Mouse (Mus musculus): ENCODE data around the gene Serinc5. TPM values are rescaled to one million over a fixed set of nuclear protein-coding genes. Genes with fewer than 3 reads are reported as not detected.

Gene Serinc5
- polyA plus RNA-seq, 1 experiment, result 64.5 TPM

- Histone ChIP-seq H3K4me3 (ENCODE audit: insufficient read depth, low read length) (no peak overlapping the region), H3K4me1 (ENCODE audit: control insufficient read depth, insufficient read depth, low read length) (no peaks in the 10 kb centered on the region), H3K27ac (ENCODE audit: insufficient read depth, low read length) (no peak overlapping the region)
- TF ChIP-seq CTCF (IDR thresholded peaks at IDR 0.05; ENCODE audit: extremely low read depth, insufficient read depth, low read length) (no peak), POLR2A (IDR thresholded peaks at IDR 0.05; ENCODE audit: extremely low read depth, insufficient read depth, low read length) (no peak)
These were observed 118.9 kb downstream of the Serinc5 start for GRCm38 (mm10) chr13:92729811-92730210.

- H3K27ac ChIP-seq (ENCODE audit: insufficient read depth, low read length), result no peak overlapping the region
- H3K4me3 ChIP-seq (ENCODE audit: insufficient read depth, low read length), result no peak overlapping the region
- TF ChIP-seq POLR2A (IDR thresholded peaks at IDR 0.05; ENCODE audit: extremely low read depth, insufficient read depth, low read length) (no peak), CTCF (IDR thresholded peaks at IDR 0.05; ENCODE audit: extremely low read depth, insufficient read depth, low read length) (no peak)
- H3K4me1 ChIP-seq (ENCODE audit: control insufficient read depth, insufficient read depth, low read length), result no peaks in the 10 kb centered on the region
These were observed 120.9 kb downstream of the Serinc5 start for GRCm38 (mm10) chr13:92731811-92732210.

GRCm38 (mm10) chr13:92732836-92733235, 121.9 kb downstream of the Serinc5 start:
- TF ChIP-seq POLR2A (IDR thresholded peaks at IDR 0.05; ENCODE audit: extremely low read depth, insufficient read depth, low read length) (no peak), CTCF (IDR thresholded peaks at IDR 0.05; ENCODE audit: extremely low read depth, insufficient read depth, low read length) (no peak)
- Histone ChIP-seq H3K4me3 (ENCODE audit: insufficient read depth, low read length) (no peak overlapping the region), H3K4me1 (ENCODE audit: control insufficient read depth, insufficient read depth, low read length) (0 out of 2 replicates have a peak, but pooled peaks cover 2% of the 10 kb centered on the region), H3K27ac (ENCODE audit: insufficient read depth, low read length) (no peak overlapping the region)

GRCm38 (mm10) chr13:92733252-92733651, 122.4 kb downstream of the Serinc5 start:
- Histone ChIP-seq H3K4me1 (ENCODE audit: control insufficient read depth, insufficient read depth, low read length) (0 out of 2 replicates have a peak, but pooled peaks cover 2% of the 10 kb centered on the region), H3K4me3 (ENCODE audit: insufficient read depth, low read length) (no peak overlapping the region), H3K27ac (ENCODE audit: insufficient read depth, low read length) (no peak overlapping the region)
- TF ChIP-seq CTCF (IDR thresholded peaks at IDR 0.05; ENCODE audit: extremely low read depth, insufficient read depth, low read length) (peak; percentile 28; the same call in 1 of the 2 replicates), POLR2A (IDR thresholded peaks at IDR 0.05; ENCODE audit: extremely low read depth, insufficient read depth, low read length) (no peak)

GRCm38 (mm10) chr13:92733741-92734140, 122.8 kb downstream of the Serinc5 start:
- TF ChIP-seq CTCF (IDR thresholded peaks at IDR 0.05; ENCODE audit: extremely low read depth, insufficient read depth, low read length) (no peak), POLR2A (IDR thresholded peaks at IDR 0.05; ENCODE audit: extremely low read depth, insufficient read depth, low read length) (no peak)
- Histone ChIP-seq H3K27ac (ENCODE audit: insufficient read depth, low read length) (no peak overlapping the region), H3K4me1 (ENCODE audit: control insufficient read depth, insufficient read depth, low read length) (0 out of 2 replicates have a peak, but pooled peaks cover 2% of the 10 kb centered on the region), H3K4me3 (ENCODE audit: insufficient read depth, low read length) (no peak overlapping the region)

GRCm38 (mm10) chr13:92735693-92736092, 124.8 kb downstream of the Serinc5 start:
- Histone ChIP-seq H3K4me1 (ENCODE audit: control insufficient read depth, insufficient read depth, low read length) (0 out of 2 replicates have a peak, but pooled peaks cover 2% of the 10 kb centered on the region), H3K4me3 (ENCODE audit: insufficient read depth, low read length) (no peak overlapping the region), H3K27ac (ENCODE audit: insufficient read depth, low read length) (no peak overlapping the region)
- TF ChIP-seq CTCF (IDR thresholded peaks at IDR 0.05; ENCODE audit: extremely low read depth, insufficient read depth, low read length) (no peak), POLR2A (IDR thresholded peaks at IDR 0.05; ENCODE audit: extremely low read depth, insufficient read depth, low read length) (no peak)

- Histone ChIP-seq H3K27ac (ENCODE audit: insufficient read depth, low read length) (no peak overlapping the region), H3K4me3 (ENCODE audit: insufficient read depth, low read length) (no peak overlapping the region), H3K4me1 (ENCODE audit: control insufficient read depth, insufficient read depth, low read length) (0 out of 2 replicates have a peak, but pooled peaks cover 2% of the 10 kb centered on the region)
- no peak for TF ChIP-seq POLR2A (IDR thresholded peaks at IDR 0.05; ENCODE audit: extremely low read depth, insufficient read depth, low read length)
- TF ChIP-seq CTCF (IDR thresholded peaks at IDR 0.05; ENCODE audit: extremely low read depth, insufficient read depth, low read length), result no peak
These were observed 125.8 kb downstream of the Serinc5 start for GRCm38 (mm10) chr13:92736516-92737300.

GRCm38 (mm10) chr13:92738821-92739220, 127.9 kb downstream of the Serinc5 start:
- Histone ChIP-seq H3K4me3 (ENCODE audit: insufficient read depth, low read length) (no peak overlapping the region), H3K27ac (ENCODE audit: insufficient read depth, low read length) (no peak overlapping the region), H3K4me1 (ENCODE audit: control insufficient read depth, insufficient read depth, low read length) (0 out of 2 replicates have a peak, but pooled peaks cover 2% of the 10 kb centered on the region)
- TF ChIP-seq POLR2A (IDR thresholded peaks at IDR 0.05; ENCODE audit: extremely low read depth, insufficient read depth, low read length) (no peak), CTCF (IDR thresholded peaks at IDR 0.05; ENCODE audit: extremely low read depth, insufficient read depth, low read length) (no peak)

GRCm38 (mm10) chr13:92739858-92740257, 129.0 kb downstream of the Serinc5 start:
- H3K27ac ChIP-seq (ENCODE audit: insufficient read depth, low read length), result no peak overlapping the region
- TF ChIP-seq POLR2A (IDR thresholded peaks at IDR 0.05; ENCODE audit: extremely low read depth, insufficient read depth, low read length), result no peak
- TF ChIP-seq CTCF (IDR thresholded peaks at IDR 0.05; ENCODE audit: extremely low read depth, insufficient read depth, low read length), result no peak
- 0 out of 2 replicates have a peak, but pooled peaks cover 2% of the 10 kb centered on the region for H3K4me1 ChIP-seq (ENCODE audit: control insufficient read depth, insufficient read depth, low read length)

More at GRCm38 (mm10) chr13:92739858-92740257, 129.0 kb downstream of the Serinc5 start:
- no peak overlapping the region for H3K4me3 ChIP-seq (ENCODE audit: insufficient read depth, low read length)
